Mouse (Mus musculus) CH12.LX (cell line): ENCODE measurements around the gene Nckap1l.

ENCODE experiments used
- CTCF ChIP-seq, 2 experiments: IDR thresholded peaks in 1 of 2; conservative IDR thresholded peaks in 1 of 2; 2 replicates each; pipeline ENCODE4 v1.5.1; 2011 to 2012; ENCODE audit warnings: low read depth in 2 of 2, low read length in 2 of 2, improper control_type of control experiment in 1 of 2, inconsistent platforms in 1 of 2, mild to moderate bottlenecking in 1 of 2, moderate library complexity in 1 of 2
- EP300 ChIP-seq: IDR thresholded peaks from 2 replicates; pipeline ENCODE4 v1.6.1; 2011; ENCODE audit warnings: low read length, improper control_type of control experiment
- MAZ ChIP-seq: IDR thresholded peaks from 2 replicates; pipeline ENCODE4 v1.6.1; 2012; ENCODE audit warnings: low read depth, mild to moderate bottlenecking, inconsistent platforms, low read length, improper control_type of control experiment, moderate library complexity
- POLR2A ChIP-seq: IDR thresholded peaks from 2 replicates; pipeline ENCODE4 v1.6.1; 2011; ENCODE audit warnings: low read depth, mild to moderate bottlenecking, improper control_type of control experiment, low read length
- POLR2AphosphoS2 ChIP-seq: IDR thresholded peaks from 2 replicates; pipeline ENCODE4 v1.6.1; 2011; ENCODE audit warnings: low read depth, low read length, improper control_type of control experiment
- RAD21 ChIP-seq: IDR thresholded peaks from 2 replicates; pipeline ENCODE4 v1.6.1; 2011; ENCODE audit warnings: low read depth, mild to moderate bottlenecking, low read length, improper control_type of control experiment, moderate library complexity

DNA sequence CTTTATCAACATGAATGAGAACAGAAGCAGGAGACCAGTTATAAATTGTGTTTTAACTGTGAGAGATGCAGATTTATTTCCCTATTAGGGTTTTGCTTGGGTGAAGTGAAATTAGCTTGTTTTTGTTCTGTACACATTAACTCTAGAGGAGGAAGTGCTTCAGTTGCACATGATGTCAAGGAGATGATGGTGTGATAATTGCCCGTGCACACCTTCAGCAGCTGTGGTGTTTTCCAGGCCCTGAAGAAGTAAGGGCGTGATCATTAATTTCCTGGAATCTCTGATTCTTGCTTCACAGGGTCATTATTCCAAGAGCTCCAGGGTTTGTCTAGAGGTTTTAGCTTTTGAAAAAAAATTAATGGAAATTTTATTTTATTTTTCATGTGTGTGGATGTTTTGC, 26.5 kb downstream of the Nckap1l start:
- TF ChIP-seq POLR2AphosphoS2 (no peak), EP300 (no peak), MAZ (no peak), CTCF (conservative IDR thresholded peaks at IDR 0.05 in 1 of 2, IDR thresholded peaks at IDR 0.05 in 1 of 2; ENCODE audit: low read depth in 2 of 2, low read length in 2 of 2) (no peak), RAD21 (no peak), POLR2A (no peak)
